Mouse (Mus musculus) frontal cortex, adult 2 months (tissue): ENCODE data around the gene Odc1. TPM values are rescaled to one million over a fixed set of nuclear protein-coding genes. Genes with fewer than 3 reads are reported as not detected.

Experiments
- DNase-seq, 2 experiments: peaks; one replicate each; pipeline ENCODE4 v3.0.0; 2022; ENCODE audit warnings: low spot score in 1 of 2; ENCODE audit errors: extremely low spot score in 1 of 2
- polyA plus RNA-seq: library from polyadenylated mRNA; depleted of rRNA; stranded (reverse); fragments of >200 nt; gene quantifications from 2 replicates; pipeline ENCODE4 v1.2.3, GENCODE M21; 2012

The Odc1 gene
- polyA plus RNA-seq, 1 experiment, result 87.5 TPM

GRCm38 (mm10) chr12:17548505-17548904, 3.9 kb downstream of the Odc1 start:
- DNase-seq, result no peak

- peak in 1 of 2 experiments; percentile 26 for DNase-seq
These were observed 4.8 kb downstream of the Odc1 start for GRCm38 (mm10) chr12:17549421-17549820.

- DNase-seq, result no peak
These were observed 6.8 kb downstream of the Odc1 start for GRCm38 (mm10) chr12:17551208-17551995.

- no peak for DNase-seq
These were observed 7.8 kb downstream of the Odc1 start for GRCm38 (mm10) chr12:17552420-17552819.

- DNase-seq, result no peak
These were observed 8.4 kb downstream of the Odc1 start for GRCm38 (mm10) chr12:17552949-17553348.

GRCm38 (mm10) chr12:17553627-17554026, 9.0 kb downstream of the Odc1 start:
- no peak for DNase-seq

- peak; percentile 76 to 95 for DNase-seq
These were observed 9.8 kb downstream of the Odc1 start for GRCm38 (mm10) chr12:17554200-17554951.

GRCm38 (mm10) chr12:17556430-17557343, 12.1 kb downstream of the Odc1 start:
- peak in 1 of 2 experiments; percentile 91 for DNase-seq

GRCm38 (mm10) chr12:17557344-17557966, 12.9 kb downstream of the Odc1 start:
- DNase-seq, result peak in 1 of 2 experiments; percentile 9

GRCm38 (mm10) chr12:17557967-17558345, 13.4 kb downstream of the Odc1 start:
- DNase-seq, result no peak

GRCm38 (mm10) chr12:17562396-17562795, 17.8 kb downstream of the Odc1 start:
- no peak for DNase-seq

GRCm38 (mm10) chr12:17565393-17566045, 20.9 kb downstream of the Odc1 start:
- no peak for DNase-seq

- no peak for DNase-seq
These were observed 21.4 kb downstream of the Odc1 start for GRCm38 (mm10) chr12:17566046-17566408.

- DNase-seq, result no peak
These were observed 24.0 kb downstream of the Odc1 start for GRCm38 (mm10) chr12:17568564-17568963.

GRCm38 (mm10) chr12:17574591-17574990, 30.0 kb downstream of the Odc1 start:
- DNase-seq, result no peak

- no peak for DNase-seq
These were observed 30.7 kb downstream of the Odc1 start for GRCm38 (mm10) chr12:17575156-17575910.

GRCm38 (mm10) chr12:17576041-17576440, 31.4 kb downstream of the Odc1 start:
- DNase-seq, result no peak

GRCm38 (mm10) chr12:17578601-17579000, 34.0 kb downstream of the Odc1 start:
- no peak for DNase-seq

GRCm38 (mm10) chr12:17581001-17581400, 36.4 kb downstream of the Odc1 start:
- DNase-seq, result no peak
